Mouse (Mus musculus): ENCODE data around the gene Ccdc191.

- TF ChIP-seq CTCF (IDR thresholded peaks at IDR 0.05) (no peak), EP300 (IDR thresholded peaks at IDR 0.05; ENCODE audit: insufficient read depth, low read depth, low read length) (no peak), POLR2A (IDR thresholded peaks at IDR 0.05; ENCODE audit: insufficient read depth, low read depth, low read length) (no peak)
Measured at GRCm38 (mm10) chr16:43933041-43933440, 43.4 kb downstream of the Ccdc191 start.
